Mouse (Mus musculus) layer of hippocampus, adult 2 months (tissue): ENCODE results near the gene Cd247. TPM values are rescaled to one million over a fixed set of nuclear protein-coding genes. Genes with fewer than 3 reads are reported as not detected.
A peak's percentile ranks its signal among the peaks of the same experiment; 100 is the strongest.

Experiments
- DNase-seq, 2 experiments: peaks; one replicate each; pipeline ENCODE4 v3.0.0; 2022; ENCODE audit warnings: low spot score in 2 of 2
- H3K27ac ChIP-seq: fragments of 200-600 bp; 2 replicates; pipeline ENCODE4 v1.8.1; 2022
- H3K4me3 ChIP-seq: fragments of 200-600 bp; 2 replicates; pipeline ENCODE4 v1.8.1; 2022; ENCODE audit warnings: mild to moderate bottlenecking
- CTCF ChIP-seq: fragments of 200-600 bp; conservative IDR thresholded peaks from 2 replicates; pipeline ENCODE4 v1.8.1; 2022; ENCODE audit warnings: antibody characterized with exemption, mild to moderate bottlenecking, moderate library complexity
- total RNA-seq, 2 experiments: library from RNA; stranded (reverse); gene quantifications; 2 replicates each; pipeline ENCODE4 v1.2.3; 2021

Gene Cd247
- total RNA-seq, 2 experiments from 2014 or later = not detected

DNA sequence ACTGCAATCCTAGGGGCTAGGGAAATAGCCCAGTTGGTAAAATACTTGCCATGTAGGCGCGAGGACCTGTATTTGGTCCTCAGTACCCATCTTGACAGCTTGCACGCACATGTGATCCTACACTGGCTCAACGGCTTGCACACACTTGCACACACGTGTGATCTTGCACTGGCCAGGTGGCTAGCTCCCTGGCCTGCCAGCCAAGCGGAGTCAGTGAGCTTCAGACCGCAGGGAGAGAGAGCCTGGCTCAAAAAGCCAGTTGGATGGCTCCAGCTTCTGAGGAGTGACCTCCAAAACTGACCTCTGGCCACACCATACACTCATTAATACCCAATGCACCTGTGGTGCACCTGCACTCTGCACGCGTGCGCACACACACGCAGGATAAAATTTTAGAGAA, 23.4 kb upstream of the Cd247 start:
- Histone ChIP-seq H3K27ac (no peak overlapping the region), H3K4me3 (no peak overlapping the region)
- no peak for DNase-seq
- TF ChIP-seq CTCF = no peak

DNA sequence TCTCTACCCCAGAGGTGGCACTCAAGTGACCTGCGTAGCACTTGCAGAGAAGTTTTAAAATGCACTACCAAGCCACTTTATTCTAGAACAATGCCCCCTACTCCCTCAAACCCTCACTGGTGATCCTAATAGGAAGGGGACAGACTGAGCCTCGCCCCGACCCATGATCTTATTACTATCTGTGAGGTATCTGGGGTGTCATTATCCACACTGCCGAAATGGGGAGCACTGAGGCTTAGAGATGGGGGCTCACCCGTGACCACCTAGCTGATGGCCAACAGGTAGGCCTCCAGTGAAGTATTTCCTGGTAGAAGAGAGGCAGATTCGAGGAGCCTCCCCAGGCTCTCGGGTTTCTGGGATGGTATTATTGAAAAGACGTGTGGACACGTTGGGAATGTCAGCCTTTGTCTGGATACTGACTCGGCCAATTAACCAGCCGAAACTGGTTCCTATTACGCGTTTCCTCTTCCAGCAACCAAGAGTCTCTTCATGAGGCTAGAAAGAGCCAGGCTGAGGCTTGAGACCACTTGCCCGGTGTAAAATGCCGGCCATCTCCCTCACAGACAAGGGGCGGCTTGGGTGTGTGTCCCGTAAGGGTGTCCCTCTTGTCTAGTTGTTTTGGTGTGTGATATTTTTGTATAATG, 22.7 kb upstream of the Cd247 start:
- no peak overlapping the region for H3K27ac ChIP-seq
- TF ChIP-seq CTCF = no peak
- H3K4me3 ChIP-seq = no peak overlapping the region
- no peak for DNase-seq

DNA sequence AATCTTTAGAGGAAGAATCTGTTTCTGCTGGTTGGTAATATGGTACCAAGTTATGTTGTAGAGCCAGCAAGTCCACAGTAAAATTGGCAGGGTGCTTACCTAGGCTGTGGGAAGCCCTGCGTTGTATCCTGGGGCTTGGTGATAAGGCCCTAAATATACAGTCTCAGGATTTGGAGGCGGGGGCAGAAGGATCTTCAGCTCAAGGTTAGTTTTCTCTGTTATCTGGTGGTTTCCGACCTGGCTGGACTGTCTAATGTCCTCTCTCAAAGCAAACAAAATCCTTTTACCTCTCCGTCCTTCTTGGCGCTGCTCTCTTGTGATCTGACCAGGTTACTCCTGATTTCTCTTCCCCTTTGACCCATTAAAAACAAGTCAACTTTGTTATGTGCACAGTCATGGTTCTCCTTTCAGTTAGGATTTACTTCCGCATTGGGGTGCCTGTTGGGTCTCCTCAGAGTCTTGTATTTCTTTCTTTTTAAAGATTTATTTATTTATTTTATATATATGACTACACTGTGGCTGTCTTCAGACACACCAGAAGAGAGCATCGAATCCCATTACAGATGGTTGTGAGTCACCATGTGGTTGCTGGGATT, 22.1 kb upstream of the Cd247 start:
- H3K4me3 ChIP-seq = no peak overlapping the region
- no peak for DNase-seq
- no peak for TF ChIP-seq CTCF
- H3K27ac ChIP-seq = no peak overlapping the region

DNA sequence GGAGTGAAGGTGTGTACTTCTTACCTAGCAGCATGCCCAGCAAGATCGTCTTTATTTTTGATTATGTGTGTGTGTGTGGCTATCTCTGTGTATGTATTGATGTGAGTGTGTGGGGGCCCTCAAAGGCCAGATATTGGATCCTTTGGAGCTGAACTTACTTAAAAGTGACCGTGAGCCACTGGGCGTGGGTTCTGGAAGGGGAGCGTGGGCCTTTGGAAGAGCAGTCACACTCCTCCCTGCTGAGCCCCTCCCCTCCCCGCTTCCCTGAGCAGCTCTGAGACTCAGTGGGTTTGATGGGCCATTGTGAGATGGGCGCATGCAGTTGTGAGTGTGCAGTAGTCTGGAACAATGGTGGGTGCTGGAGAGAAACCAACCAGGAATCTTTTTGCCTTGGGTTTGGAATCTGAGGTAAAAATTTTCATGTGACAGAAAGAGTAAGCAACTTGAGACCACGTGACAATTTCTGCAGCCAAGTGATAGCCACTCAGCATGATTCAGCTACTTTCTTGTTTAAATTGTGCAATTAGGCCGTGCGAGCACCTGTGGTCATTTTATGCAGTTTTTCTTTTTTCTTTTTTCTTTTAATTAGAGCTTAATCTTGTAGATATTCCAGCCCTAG, 19.5 kb upstream of the Cd247 start:
- Histone ChIP-seq H3K27ac (no peak overlapping the region), H3K4me3 (no peak overlapping the region)
- DNase-seq = no peak
- TF ChIP-seq CTCF = no peak

DNA sequence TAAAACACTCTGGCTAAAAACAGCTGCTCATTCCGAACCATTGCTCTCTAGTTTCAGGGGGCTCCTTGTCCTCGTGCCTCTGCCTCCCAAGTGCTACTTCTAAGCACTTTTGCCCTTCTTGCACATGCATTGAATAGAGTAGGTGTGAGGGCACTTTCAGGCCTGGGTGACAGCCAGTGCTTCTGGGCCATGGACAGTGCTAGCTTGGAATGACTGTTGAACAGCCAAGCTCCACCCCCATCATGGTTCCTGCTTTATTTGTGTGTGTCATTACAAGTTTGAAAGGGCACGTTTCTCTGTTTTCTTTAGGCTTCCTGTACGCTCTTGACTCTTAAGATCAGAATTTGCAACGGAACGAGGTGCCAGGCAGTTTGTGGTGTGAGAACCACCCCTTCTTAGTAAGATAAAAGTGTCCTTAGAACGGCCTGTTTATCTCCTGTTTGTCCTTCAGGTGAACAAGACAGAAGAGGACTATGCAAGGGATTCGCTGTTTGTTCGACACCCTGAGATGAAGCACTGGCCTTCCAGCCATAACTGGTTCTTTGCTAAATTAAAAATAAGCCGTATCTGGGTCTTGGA, 18.2 kb upstream of the Cd247 start:
- Histone ChIP-seq H3K27ac (no peak overlapping the region), H3K4me3 (no peak overlapping the region)
- TF ChIP-seq CTCF = no peak
- DNase-seq = no peak

DNA sequence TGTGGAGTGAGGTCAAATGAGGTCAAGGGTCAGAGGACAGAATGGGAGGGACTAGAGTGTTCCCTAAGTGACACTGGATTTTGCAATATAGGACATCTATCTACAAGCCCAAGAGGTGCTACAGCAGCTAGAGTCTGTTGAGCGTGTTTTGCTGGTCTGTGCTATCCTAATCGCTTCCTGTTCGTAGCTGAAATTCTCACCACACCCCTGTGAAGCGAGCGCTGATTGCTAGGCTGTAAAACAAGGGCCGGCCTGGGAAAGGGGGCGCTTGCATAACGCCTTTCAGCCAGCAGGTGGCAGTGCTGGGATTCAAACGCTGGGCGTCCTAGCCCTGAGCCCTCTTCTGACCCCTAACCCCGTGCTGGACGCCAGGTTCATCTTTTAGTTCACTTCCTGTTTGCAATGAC, 17.0 kb upstream of the Cd247 start:
- peak; percentile 46 to 74 for DNase-seq
- Histone ChIP-seq H3K27ac (no peak overlapping the region), H3K4me3 (no peak overlapping the region)
- peak; percentile 98 for TF ChIP-seq CTCF

DNA sequence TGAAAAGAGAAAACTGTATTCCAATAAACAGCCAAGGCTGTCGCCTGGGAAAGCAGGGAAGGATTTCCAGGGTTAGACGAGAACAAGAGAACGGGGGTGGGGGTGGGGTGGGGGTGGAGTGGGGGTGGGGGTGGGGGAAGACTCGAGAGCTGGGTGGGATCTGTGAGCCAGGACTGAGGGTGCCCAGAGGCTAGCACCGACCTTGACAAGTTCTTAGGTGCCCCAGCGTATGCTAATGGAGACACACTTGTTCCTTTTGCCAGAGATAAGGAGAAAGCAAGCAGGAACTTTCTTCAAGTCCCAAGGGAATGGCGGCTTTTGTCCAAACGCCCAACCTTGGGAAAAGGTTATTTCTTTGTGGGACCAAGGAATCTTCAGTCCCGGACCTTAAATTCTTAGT, 16.5 kb upstream of the Cd247 start:
- no peak for DNase-seq
- Histone ChIP-seq H3K27ac (no peak overlapping the region), H3K4me3 (no peak overlapping the region)
- TF ChIP-seq CTCF = no peak

DNA sequence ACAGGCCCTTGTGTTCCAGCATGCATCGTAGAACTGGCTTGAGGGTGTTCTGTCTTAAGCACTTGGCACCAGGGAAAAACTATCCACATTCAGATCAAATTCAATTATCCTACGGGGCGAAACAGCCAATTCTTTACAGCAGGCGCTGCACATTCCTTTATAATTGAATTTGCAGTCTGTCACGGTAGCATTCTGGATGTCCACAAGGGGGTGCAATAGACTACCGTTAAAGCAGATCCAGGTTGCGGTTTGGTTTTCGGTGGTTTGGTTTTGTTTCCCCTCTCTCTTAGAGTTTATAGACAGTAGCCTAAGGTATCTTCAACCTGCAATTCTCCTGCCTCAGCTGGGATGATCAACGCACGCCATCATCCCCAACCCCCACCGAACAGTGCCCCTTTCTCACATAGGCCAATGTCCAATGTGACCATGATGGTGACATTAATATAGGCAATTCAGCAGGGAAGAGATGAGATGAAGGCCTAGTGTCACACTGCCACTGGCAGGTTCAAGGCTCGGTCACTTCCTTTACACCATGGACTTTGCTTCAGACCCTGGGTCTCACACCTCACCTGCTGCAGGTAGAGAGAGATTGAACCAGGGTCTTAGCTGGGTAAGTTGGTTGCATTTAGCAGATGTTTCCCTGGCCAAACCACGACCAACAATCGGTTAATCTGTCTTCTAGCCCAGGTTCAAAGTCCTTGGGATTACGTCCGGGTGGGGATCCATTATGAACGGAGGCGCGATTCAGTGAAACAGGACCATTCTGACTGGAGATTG, 12.8 kb upstream of the Cd247 start:
- Histone ChIP-seq H3K4me3 (no peak overlapping the region; the same call in 1 of the 2 replicates), H3K27ac (peak overlapping the region; percentile 55)
- DNase-seq = peak; percentile 47 to 59
- TF ChIP-seq CTCF = peak; percentile 91

DNA sequence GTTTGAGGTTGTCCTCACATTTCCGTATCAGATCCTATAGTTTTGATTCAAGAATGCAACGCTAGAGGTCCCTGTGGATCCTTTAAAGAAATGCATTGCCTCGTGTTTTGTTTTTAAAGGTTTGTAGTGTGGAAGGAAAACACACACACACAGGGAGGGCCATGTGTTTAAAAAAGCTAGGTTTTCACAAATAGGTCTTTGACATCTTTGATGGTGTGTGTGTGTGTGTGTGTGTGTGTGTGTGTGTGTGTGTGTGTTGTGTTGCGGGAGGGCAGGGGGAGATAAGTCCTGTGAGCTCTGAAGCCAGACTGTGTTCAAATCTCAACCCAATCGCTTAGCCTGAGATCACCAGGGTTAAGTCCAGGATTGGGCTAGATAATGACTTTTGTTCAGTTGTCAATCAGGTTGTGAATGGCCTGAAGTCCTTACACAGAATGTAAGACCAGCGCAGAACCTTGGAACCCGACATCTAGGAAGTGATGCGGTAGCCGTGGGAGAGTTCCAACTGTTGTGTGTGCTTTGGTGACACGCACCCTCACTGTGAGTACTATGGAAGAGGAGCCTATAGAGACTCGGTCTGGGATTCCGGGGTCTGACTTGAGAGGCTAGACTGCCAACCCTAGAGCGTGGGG, 8.4 kb upstream of the Cd247 start:
- DNase-seq = peak in 1 of 2 experiments; percentile 44
- Histone ChIP-seq H3K27ac (no peak overlapping the region), H3K4me3 (peak overlapping the region; percentile 41; the same call in 1 of the 2 replicates)
- TF ChIP-seq CTCF = peak; percentile 71

DNA sequence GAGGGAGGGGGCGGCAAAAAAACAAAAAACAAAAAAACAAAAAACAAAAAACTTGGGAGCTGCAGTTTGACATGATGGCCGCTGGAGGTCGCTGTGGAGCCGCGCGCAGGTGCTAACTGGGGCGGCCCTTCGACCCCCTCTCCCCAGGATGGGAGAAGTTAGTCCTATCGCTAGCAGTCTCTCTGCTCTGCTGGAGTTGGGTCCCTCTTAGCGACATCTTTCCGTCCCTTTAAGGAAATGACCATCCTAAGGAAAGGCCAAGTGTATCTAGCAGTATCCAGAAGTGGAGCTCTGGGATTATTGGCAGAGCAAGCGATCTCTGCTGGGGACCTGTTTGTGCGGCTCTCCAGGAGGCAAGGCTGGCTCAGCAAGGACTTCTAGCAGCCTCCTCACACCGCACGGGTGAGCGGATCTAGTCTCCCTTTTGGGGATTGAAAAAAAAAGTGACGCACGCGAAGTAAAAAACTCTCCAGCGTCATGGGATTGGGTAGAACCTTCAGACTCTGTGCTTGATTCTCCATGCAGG, 7.8 kb upstream of the Cd247 start:
- DNase-seq = peak in 1 of 2 experiments; percentile 20
- Histone ChIP-seq H3K4me3 (peak overlapping the region; percentile 41), H3K27ac (no peak overlapping the region)
- TF ChIP-seq CTCF = peak; percentile 93

DNA sequence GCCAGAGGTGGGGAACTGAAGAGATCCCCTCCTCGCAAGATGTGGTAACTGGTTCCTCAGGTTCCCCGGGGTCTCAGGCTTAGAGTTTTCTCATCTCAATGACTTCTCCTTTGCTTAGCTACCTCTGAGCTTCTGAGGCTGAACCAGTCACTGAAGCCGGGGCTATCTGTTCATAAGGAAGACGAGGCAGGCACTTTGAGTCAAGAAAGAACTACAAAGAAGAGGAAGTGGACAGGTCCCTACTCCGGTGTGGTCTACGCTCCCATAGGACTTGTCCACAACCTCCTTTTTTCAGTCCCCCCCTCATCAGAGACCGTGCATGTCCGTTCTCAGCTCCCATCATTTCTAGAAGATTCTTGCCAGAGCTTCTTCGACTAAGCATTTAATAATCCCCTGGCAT, 7.1 kb upstream of the Cd247 start:
- Histone ChIP-seq H3K4me3 (no peak overlapping the region), H3K27ac (no peak overlapping the region)
- no peak for DNase-seq
- no peak for TF ChIP-seq CTCF

DNA sequence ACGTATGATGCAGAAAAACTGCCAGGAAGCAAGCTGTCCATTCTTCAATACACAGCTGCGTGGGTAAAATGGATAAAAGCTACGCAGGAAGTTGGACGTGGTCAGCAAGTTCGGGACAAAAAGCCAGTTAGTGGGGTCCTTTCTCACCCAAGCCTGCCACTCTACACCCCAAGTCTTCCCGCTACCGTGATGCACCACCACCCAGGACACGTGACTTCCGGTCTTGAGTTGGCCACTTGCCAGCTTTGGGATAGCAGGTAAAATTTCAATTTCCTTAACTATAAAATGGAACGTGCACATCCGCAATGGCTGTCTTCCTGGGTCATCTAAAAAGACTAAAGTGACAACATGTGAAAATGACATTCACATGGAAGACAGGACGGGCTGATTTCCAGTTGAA, 6.6 kb upstream of the Cd247 start:
- TF ChIP-seq CTCF = no peak
- Histone ChIP-seq H3K27ac (no peak overlapping the region), H3K4me3 (no peak overlapping the region)
- no peak for DNase-seq

DNA sequence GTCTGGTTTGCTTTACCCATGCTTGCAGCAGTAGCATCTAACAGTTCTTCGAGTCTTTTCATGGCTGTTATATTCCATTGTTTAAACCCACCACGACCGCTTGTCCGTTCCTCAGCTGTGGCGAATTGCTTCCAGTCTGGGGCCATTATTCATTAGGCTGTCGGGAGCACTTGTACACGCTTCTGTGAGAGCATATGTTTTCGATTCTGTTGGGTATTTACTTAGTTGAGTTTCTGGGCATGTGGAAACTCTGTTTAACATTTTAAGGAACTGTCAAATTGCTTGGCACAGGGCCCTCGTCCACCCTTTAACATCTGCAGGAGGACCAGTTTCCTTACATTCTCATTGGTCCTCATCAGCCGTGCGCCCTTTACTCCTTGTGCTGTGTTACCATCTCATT, 2.2 kb upstream of the Cd247 start:
- no peak overlapping the region for H3K4me3 ChIP-seq
- no peak overlapping the region for H3K27ac ChIP-seq
- DNase-seq = no peak
- TF ChIP-seq CTCF = no peak
